Mouse (Mus musculus) embryonic fibroblast, embryonic 13.5 days (primary cell): Measurements from ENCODE around the gene Hist1h1a.

Experiments
- CTCF ChIP-seq: IDR thresholded peaks from 2 replicates; pipeline ENCODE4 v1.5.1; 2011; ENCODE audit warnings: mild to moderate bottlenecking, control low read depth, low read length, moderate library complexity, borderline replicate concordance; ENCODE audit not compliant: insufficient read depth
- POLR2A ChIP-seq: IDR thresholded peaks from 2 replicates; pipeline ENCODE4 v1.6.1; 2011; ENCODE audit warnings: low read depth, mild to moderate bottlenecking, control low read depth, low read length, moderate library complexity

GRCm38 (mm10) chr13:23737091-23737490 is 26.4 kb upstream of the Hist1h1a start:
- TF ChIP-seq CTCF = no peak
- no peak for TF ChIP-seq POLR2A
